Mouse (Mus musculus) thymus, adult 2 months (tissue): ENCODE measurements around the gene Gal3st2b.
"Not testable (repeated sequence)": the region's sequence is repeated elsewhere in the genome, so short reads cannot be mapped to it uniquely, and the experiment has no call there.

Experiments used
- CTCF ChIP-seq: fragments of 200-500 bp; IDR thresholded peaks from 2 replicates; pipeline ENCODE4 v1.5.1; 2012; ENCODE audit warnings: mild to moderate bottlenecking, control low read depth, low read length, moderate library complexity, borderline replicate concordance; ENCODE audit not compliant: control insufficient read depth, poor library complexity, insufficient read depth; ENCODE audit errors: extremely low read depth
- POLR2A ChIP-seq: fragments of 200-500 bp; IDR thresholded peaks from 2 replicates; pipeline ENCODE4 v1.6.1; 2012; ENCODE audit warnings: mild to moderate bottlenecking, low read length, control low read depth, moderate library complexity; ENCODE audit not compliant: control insufficient read depth, poor library complexity, insufficient read depth; ENCODE audit errors: extremely low read depth

- TF ChIP-seq CTCF, POLR2A: not testable (repeated sequence)
These were observed 62.8 kb downstream of the Gal3st2b start for GRCm38 (mm10) chr1:93980932-93981331.
